Mouse (Mus musculus) brain, embryonic 14.5 days (tissue): ENCODE measurements around the gene Ubc. TPM values are rescaled to one million over a fixed set of nuclear protein-coding genes. Genes with fewer than 3 reads are reported as not detected.
A peak's percentile ranks its signal among the peaks of the same experiment; 100 is the strongest.
"Not testable (repeated sequence)": the region's sequence is repeated elsewhere in the genome, so short reads cannot be mapped to it uniquely, and the experiment has no call there.

Experiments used
- DNase-seq: peaks from one replicate; pipeline ENCODE4 v3.0.0-alpha.2; 2011; ENCODE audit warnings: low read depth
- CTCF ChIP-seq: fragments of 200-500 bp; IDR thresholded peaks from 2 replicates; pipeline ENCODE4 v1.5.1; 2012; ENCODE audit warnings: inconsistent platforms, mild to moderate bottlenecking, moderate library complexity, borderline replicate concordance; ENCODE audit not compliant: insufficient read depth, insufficient read length; ENCODE audit errors: extremely low read depth
- POLR2A ChIP-seq: fragments of 200-500 bp; IDR thresholded peaks from 2 replicates; pipeline ENCODE4 v1.6.1; 2012; ENCODE audit warnings: mild to moderate bottlenecking, inconsistent platforms, borderline replicate concordance; ENCODE audit not compliant: poor library complexity, insufficient read depth, insufficient read length, severe bottlenecking; ENCODE audit errors: extremely low read depth
- polyA plus RNA-seq: library from polyadenylated mRNA; depleted of rRNA; stranded (reverse); fragments of >200 nt; gene quantifications from 2 replicates; pipeline ENCODE4 v1.2.3, GENCODE M21; 2012

The Ubc gene
- polyA plus RNA-seq, 1 experiment = 896 TPM

DNA sequence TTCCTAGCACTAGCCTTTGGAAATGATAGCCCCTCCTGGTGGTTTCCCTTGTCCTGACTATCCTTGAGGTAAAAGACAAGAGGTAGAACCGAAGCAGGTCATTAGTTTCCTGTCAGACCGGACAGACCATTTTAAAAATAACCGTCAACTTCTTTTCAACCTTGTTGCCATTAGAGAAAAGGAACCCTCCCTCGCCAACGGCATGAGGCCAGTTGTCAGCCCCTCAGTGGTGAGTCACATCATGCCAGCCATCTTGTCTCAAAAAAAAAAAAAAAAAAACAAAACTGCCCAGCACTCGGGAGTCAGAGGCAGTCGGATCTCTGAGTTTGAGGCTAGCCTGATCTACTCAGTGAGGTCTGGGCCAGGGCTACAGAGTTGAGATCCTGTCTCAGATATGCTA lies 10.9 kb upstream of the Ubc start:
- no peak for TF ChIP-seq POLR2A
- no peak for TF ChIP-seq CTCF
- no peak for DNase-seq

DNA sequence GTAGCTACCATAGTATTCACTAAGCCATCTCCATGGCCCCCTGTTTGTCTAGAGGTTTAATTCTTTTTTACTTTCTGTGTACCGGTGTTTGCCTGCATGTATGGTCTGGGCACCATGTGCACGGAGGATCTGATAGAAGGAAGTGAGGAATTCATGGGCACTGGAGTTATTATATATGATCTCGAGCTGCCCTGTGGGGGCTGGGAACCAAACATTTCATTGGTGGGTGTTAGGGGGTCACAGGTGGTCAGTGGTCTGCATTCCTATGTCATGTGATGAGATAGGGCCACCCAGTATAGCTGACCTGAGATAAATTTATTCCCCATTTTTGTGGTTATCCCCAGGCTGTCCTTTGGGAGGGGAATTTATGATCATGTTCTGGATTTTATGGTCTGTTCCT lies 5.0 kb upstream of the Ubc start:
- no peak for DNase-seq
- TF ChIP-seq CTCF = no peak

DNA sequence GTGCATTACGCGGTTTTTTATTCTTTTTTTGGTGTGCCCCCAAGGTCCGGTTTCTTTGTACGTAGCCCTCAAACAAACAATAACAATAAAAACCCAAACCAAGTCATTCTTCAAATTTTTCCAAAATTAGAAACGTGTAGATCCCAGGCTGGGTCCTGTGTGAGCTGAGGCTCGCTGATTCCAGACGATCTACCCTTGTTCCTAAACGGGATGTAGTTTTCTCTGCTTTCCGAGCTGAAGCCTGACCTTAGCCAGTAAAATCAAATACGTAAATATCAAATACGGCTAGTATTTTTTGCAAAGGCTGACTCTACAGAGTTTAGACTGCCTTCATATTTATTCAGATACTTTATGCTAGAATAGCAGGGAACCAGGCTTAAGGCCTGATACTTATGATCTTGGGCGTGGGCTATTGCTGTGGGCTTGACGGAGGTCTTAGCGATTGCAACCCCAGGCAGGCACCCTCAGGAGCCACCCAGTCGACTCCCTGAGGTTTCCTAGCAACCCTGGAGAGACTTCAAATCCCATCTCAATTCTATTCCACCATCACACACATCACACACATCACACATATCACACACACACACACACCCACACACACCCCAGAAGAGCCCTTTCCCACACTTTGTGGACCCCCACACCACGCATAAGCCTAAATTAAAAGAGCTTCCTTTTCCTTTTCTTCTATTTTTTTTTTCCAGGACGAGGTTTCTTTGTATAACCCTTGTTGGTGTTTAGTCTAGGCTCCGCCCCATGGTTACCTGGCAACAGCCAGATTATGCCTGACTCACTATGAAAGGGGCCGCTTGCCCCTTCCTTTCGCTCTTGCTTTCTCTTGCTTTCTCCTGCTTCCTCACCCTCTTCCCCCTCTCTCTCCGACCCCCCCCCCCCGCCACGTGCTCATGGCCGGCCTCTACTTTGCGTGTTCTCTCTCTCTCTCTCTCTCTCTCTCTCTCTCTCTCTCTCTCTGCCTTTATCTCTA lies 3.9 kb upstream of the Ubc start:
- DNase-seq = peak; percentile 98

DNA sequence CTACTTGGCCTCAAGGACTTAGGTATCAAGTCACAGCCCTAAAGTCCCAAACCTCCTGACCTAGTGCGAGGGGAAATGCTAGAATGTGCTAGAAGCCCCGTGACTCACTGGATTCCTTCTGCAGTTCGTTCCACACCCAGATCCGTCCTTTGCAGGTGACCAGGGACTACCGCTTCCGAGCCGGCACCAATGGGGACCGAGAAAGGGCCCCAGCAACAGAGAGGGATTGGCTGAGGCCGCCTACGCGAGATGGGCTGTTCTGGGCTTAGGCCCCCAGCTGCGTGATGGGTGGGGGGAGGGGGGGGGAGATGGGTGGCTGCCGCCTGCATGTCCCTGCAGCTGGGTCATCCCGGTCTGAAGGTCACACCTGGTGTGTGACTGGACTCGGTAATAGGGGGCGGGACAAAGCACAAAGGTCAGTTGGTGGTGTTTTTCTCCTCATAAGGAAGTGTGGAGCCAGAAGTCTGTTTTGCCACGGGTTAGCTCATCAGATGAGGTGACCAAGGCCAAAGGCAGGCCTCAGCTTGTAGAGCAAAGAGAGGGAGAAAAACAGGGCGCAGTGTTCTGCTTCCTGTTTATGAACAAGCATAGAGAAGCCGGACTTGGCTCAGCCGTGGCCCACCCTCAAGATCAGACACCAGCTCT lies 3.1 kb upstream of the Ubc start:
- peak; percentile 99 for DNase-seq
- TF ChIP-seq POLR2A (peak; percentile 58; the same call in 1 of the 2 replicates), CTCF (no peak)

More for the DNA sequence above, 3.9 kb upstream of the Ubc start:
- TF ChIP-seq POLR2A = no peak
- no peak for TF ChIP-seq CTCF

GRCm38 (mm10) chr5:125392618-125392976 lies 2.6 kb upstream of the Ubc start:
- DNase-seq = no peak
- TF ChIP-seq POLR2A = no peak
- no peak for TF ChIP-seq CTCF

DNA sequence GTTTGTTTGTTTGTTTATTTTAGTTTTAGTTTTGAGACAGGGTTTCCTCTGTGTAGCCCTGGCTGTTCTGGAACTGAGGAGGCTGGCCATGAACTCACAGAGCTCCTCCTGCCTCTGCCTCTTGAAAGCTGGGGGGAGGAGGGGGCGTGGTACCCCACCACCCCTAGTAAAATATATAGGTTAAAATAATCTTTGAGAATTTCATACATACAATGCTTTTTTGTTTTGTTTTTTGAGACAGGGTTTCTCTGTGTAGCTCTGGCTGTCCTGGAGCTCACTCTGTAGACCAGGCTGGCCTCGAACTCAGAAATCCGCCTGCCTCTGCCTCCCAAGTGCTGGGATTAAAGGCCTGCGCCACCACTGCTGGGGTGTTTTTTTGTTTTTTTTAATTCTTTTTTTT lies 2.2 kb upstream of the Ubc start:
- DNase-seq = not testable (repeated sequence)

- TF ChIP-seq POLR2A (no peak), CTCF (no peak)
- DNase-seq = peak; percentile 67
Measured at GRCm38 (mm10) chr5:125391609-125392008, 1.6 kb upstream of the Ubc start.

- TF ChIP-seq POLR2A (no peak), CTCF (no peak)
Measured at GRCm38 (mm10) chr5:125390906-125391477, 990 bp upstream of the Ubc start.

GRCm38 (mm10) chr5:125389131-125389578 lies 847 bp downstream of the Ubc start, which contains the start of gene Gm10382:
Gm10382 (plus strand) TSS chr5:125389322.
- TF ChIP-seq CTCF (no peak), POLR2A (no peak)
- DNase-seq = peak; percentile 80

More at GRCm38 (mm10) chr5:125390906-125391477, 990 bp upstream of the Ubc start:
- DNase-seq = no peak

GRCm38 (mm10) chr5:125388358-125389092 lies 1.5 kb downstream of the Ubc start:
- no peak for DNase-seq

DNA sequence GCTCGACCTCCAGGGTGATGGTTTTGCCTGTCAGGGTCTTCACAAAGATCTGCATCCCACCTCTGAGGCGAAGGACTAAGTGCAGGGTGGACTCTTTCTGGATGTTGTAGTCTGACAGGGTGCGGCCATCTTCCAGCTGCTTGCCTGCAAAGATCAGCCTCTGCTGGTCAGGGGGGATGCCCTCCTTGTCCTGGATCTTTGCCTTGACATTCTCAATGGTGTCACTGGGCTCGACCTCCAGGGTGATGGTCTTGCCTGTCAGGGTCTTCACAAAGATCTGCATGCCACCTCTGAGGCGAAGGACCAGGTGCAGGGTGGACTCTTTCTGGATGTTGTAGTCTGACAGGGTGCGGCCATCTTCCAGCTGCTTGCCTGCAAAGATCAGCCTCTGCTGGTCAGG lies 2.7 kb downstream of the Ubc start:
- DNase-seq = not testable (repeated sequence)

More at GRCm38 (mm10) chr5:125388358-125389092, 1.5 kb downstream of the Ubc start:
- no peak for TF ChIP-seq POLR2A
- no peak for TF ChIP-seq CTCF

GRCm38 (mm10) chr5:125385215-125385940 lies 4.6 kb downstream of the Ubc start:
- DNase-seq = no peak
- TF ChIP-seq CTCF = no peak
- TF ChIP-seq POLR2A = no peak
